Mouse (Mus musculus) kidney, postnatal 4 days (tissue): ENCODE data around the gene Scin.
"Not testable (repeated sequence)": the region's sequence is repeated elsewhere in the genome, so short reads cannot be mapped to it uniquely, and the experiment has no call there.

Experiments
- DNase-seq, 2 experiments: peaks; one replicate each; pipeline ENCODE4 v3.0.0; 2021; ENCODE audit warnings: mixed read lengths in 2 of 2

Gene Scin

DNA sequence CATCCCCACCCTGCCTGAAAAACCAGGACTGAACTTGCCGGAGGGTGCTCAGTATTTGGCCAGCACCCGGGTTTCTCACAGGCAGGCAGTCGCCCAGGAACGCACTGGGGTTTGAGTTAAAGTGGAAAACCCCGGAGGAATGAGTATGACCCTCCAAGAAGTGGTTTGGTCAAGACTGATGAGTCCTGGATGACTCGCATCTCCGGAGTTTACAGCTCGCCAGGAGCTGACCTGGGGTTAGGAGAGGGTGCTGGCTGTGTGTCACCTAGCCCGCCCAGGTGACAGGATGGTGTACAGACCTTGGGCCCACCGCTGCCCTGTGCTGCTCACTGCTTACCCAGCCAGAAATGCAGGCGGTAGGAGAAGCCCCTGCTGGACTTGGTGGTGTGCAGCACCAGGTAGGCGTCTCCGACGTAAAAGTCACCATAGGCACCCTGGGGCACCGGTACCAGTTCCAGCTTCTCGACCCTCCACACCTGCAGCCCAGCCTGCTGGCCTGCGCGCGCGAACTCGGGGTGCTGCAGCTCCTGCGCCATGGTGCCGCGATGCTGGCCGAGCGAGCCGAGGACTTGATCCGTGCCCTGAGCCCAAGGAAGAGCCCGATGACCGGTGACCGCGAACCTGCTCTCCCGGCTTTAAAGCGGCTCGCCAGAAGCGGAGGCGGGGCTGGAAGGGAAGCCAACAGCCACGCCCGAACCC, at the start of gene Scin:
Gene Scin, minus strand, starts transcription at position 656 of the 699 bp plus-strand sequence.
- peak; percentile 56 to 71 for DNase-seq

DNA sequence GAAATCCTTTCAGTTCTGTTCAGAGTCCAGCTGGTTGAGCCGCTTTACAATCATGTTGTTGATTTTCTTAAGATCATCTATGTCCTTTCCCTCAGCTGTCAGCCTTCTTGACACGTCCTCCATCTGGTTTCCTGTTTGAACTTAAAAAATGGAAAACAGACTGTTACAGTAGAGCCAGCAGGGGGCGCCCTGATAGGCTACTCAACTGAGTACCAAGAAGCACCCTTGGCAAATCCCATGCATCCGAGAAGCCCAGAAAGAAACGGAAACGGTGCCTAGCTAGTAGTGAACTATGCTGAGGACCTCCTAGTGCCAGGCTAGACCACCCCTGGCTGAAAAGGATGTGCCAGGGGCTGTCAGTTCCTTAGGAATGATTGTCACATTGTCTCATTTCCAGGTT, 43.1 kb upstream of the Scin start:
- DNase-seq = peak; percentile 43 to 53

DNA sequence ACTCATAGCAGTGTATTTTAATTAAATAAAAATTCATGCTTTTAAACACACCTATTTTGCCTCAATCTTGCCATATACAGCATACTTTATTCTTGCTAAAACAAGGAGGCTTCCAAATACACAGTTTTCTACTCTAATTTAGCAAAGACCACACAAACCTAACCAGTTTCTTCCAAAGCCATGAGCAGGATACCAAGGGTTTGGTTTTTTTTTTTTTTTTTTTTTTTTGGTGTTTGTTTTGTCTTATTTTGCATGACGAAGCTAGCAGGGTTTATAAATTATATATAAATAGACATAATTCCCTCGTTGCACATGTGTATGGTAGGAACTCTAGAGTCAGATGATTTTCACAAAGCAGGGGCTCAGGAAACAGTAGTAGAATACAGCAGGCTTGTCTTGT, 42.1 kb upstream of the Scin start:
- DNase-seq = no peak

DNA sequence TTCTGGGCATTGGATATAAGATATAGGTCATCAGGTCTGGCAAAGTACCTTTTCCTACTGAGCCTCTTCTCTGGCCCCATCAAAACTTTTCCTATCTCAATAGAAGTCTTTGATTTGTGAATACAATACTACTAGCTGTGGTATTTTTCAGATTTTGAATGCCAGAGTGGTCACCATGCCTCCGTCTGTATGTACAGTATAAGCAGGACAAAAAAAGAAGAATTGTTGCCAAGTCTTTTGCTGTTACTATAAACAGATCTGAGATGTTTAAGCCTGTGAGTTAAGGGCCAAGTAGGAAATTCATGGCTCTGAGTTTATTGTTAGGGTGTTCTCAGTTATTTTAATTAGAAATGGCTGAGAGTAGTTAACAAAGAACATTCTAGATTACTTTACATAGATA, 41.1 kb upstream of the Scin start:
- not testable (repeated sequence) for DNase-seq

DNA sequence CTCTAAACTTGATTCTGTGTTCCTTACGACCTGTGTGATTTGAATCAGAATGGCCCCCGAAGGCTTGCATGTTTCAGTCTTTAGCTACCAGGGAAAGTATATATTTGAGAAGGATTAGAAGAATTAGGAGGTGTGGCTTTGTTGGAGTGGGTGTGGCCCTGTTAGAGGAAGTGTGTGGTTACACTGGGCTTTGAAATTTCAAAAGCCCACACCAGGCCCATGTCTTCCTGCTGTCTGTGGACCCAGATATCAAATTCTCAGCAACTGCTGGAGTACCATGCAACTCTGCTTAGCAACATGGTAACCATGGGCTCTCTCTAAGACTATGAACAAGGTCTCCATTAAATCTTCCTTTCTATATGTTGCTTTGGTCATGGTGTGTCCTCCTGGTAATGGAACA, 37.6 kb upstream of the Scin start:
- no peak for DNase-seq

DNA sequence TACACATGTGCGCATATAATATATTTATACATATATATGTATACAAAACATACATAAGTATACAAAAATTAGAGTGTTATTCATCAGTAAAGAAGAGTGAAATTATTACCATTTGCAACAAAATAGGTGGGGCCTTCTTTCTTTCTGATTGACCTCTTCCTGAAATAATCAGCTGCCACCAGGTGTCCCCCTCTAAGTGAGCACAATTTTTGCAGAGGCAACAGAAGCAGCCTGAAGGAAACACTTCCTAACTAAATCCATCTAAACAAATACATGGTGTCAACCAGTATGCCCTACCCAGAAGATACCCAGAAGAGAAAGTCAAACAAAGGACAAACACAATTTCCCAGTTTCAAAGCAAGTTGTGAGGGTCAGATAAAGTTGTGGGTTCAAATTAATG, 35.6 kb upstream of the Scin start:
- DNase-seq = no peak

DNA sequence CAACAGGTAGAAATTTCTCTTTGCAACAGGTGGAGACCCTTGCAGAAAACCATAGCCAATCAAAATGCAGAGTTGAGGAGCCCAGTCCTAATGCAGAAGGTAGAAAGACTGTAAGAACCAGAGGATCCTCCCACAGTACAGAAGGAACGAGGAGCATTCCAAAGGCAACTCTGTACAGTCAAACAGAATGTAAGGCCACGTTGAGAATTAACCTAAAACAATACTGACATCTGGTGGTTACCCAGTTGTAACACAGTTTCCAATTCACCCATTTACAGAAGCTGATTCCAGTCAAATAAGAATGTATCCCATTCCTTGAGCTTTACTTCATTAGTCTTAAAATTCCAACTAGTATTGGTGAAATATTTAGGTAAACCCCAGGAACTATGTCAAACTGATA, 30.6 kb upstream of the Scin start:
- DNase-seq = no peak

DNA sequence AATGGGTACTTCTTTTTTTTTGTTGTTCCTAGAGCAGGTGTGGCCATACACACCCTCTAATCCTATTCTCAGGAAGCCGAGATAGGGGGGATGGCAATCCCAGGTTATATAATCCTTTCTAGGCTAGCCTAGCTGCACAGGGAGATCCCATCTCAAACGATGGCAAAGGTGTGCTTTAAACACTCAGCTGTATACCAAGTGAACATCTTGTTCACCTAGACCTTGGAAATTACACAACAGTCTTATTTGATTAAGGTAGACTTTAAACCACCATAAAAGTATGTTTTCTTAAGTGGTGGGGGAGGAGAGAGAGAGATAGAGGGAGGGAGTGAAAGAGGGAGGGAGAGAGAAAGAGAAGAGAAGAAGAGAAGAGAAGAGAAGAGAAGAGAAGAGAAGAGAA, 26.7 kb upstream of the Scin start:
- DNase-seq = no peak

DNA sequence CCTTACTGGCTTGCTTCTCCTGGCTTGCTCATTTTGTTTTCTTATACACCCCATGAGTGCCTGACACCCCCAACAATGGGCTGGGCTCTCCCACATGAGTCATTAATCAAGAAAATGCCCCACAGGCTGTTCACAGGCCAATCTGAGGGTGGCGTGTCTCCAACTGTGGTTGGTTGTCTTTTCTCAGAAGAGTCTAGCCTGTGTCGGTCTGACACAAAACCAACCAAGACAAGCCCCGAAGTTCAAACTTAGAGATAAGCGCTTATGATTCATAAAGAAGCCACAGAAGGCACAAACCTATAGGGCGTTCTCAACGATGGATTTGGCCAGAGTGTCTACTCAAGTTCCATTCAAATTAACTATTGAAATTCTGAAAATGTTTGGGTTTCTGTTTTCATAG, 20.2 kb upstream of the Scin start:
- no peak for DNase-seq

DNA sequence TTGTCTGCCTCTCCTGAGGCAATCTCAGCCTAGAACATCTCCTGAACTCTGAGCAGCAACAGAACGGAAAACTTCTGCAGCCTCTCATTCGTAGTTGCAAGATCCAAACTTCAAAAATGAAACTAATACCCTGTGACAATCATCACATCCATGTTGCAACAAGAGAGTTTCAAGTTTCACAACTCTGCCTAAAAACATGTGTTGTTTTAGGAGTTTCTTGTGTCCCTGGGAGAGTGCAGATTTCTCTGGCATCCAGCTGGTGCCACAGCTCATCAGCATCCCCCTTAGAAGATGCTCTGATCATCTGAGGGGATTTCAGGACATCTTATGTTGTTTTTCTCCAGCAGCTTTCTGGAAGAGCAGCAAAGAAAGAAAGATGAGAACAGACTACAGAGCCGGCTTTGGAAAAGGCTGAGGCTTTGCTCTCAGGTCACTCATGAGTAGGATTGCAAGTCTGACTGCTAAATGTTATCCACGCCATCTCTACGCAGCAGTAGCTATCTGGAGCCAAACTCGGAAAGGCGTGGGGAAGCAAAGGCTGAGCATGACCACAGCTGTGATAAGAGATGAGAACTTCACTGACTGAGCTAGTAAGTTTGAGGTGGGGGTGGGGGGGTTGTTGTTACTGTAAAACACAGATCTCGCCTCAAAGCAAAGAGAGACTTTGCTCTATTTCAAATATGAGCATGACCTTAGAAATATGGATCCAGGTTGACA, 18.5 kb upstream of the Scin start:
- DNase-seq = no peak

DNA sequence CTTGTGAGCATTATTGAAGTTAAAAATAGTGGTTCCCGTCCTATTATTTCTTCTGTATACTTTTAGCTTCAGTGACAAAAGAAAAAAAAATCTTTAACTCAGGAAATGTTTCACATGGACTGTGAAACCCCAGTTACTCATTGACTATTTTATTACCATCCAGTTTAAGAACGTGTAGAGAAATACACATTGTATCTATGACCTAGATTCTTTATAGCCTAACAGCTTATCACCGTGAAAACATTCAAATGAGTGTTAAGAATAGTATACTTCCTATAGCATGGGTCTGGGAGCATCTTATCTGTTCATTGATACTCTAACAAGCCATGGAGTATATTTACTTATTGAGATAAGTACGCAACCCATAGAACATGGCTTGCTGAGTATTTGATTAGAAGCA, 13.3 kb upstream of the Scin start:
- DNase-seq = no peak

DNA sequence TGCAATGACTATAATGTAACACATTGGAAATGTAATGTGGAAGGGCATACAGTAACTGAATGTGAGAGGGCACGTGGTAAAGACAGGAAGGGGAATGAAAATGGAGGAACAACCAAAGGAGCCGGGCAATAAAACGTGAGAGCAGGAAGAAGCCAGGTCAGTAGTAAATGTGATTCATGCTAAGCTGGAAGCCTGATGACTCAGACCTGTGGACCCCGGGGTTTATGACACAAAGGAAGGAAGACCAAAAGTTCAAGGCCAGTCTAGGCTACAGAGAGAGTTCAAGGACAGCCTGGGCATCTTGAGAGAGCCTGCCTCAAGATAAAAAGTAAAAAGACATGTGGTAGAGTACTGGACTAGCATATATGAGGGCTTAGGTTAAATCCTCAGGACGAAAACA, 12.5 kb upstream of the Scin start:
- DNase-seq = no peak

DNA sequence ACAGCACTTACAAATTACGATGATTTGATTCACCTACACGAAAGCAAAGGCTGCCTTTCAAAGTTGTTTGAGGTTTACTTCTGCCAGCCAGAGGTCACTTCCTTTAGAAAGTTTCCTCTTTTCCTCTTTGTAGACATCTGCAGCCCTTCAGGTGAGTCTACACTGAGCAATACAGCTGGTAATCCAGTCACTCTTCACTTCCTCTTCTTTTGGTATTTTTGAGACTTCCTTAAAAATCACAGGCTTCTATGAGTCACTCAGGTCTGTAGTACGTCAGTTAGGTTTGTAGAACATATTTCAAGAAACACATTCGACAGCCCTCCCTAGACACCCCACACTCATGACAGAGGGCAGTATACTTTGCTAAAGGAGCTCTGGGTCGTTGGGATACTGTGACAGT, 6.7 kb upstream of the Scin start:
- no peak for DNase-seq

DNA sequence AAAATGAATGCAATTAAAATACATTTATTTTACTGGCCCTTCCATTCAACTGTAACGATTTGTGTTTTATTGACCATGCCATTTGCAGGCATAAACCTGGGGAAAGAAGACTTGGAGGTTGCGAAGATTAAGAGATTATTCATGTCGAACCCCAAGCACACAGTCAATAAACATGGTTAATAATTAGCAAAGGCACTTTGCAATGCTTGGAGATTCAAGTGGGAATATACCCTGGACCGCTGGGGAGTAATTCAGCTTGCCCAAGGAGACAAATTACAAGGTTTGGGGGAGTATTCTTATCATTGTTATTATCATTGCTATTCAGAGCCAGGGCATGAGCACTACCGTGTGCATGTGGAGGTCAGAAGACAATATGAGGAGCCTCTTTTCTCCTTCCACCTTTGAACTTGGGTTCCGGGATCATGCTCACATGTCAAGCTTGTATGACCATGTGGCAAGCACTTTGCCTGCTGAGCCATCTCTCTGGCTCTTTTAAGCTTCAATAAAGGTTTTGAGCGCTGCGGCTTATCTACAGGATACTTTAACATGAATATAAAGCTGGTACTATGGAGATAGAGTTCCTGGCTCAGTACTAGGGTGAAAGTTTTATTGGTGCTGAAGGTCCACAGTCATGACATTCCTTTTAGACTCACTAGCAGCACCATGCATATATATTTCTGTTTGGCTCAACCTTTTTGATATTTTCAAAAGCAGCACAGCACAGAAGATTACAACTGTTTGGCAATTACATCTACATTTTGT, 5.6 kb upstream of the Scin start:
- DNase-seq = no peak

DNA sequence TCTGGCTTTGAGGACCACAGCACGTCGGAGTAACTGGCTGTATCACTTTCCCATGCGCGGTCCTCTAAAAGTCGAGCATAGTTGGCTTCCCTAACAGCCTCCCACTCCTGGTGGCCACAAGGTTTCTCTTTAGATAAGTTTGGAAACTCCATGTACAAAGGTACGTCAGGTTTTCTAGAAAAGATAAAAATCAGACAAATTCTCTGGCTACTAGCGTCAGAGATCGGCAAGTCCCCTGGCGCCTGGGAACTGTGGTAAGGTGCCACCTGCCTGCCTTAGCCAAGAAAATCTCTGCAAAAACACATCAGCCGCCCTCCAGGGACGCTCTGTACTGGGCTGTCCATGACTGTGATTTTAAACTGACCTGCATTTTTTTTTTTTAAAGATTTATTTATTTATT, 501 bp upstream of the Scin start:
- DNase-seq = peak in 1 of 2 experiments; percentile 15

DNA sequence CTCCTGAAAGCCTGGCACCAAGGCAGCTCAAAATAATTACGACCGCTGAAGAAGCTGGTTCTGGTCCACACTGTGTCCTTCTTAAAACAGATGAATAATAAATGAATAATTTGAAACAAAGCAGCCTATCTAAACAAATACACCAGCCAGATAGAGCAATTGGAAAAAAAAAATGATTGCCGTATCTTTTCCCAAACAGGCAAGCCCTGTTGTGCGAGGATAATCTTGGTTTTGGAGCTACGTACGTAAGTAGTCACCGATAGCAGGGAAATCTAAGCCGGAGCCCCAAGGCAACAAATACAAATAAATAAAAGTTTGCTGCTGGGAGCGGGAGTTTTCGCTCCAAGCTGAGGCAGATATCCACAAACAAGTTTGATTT, 845 bp downstream of the Scin start:
- DNase-seq = no peak

DNA sequence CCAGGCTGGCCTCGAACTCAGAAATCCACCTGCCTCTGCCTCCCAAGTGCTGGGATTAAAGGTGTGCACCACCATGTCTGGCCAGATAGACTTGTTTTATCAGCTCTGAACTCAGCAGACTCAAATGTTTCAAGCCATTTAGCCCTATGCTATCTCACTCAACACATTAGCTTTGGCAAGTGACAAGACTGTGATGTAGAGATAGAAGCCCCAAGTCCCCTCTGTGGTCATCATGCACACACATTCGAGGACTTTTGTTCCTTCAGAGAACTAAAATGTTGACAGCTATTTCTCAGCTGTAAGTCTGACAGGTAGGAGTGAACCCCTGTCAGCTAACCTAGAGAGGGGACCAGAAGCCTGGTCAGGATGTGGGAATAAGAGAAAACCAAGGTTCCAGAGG, 15.2 kb downstream of the Scin start:
- DNase-seq = no peak

DNA sequence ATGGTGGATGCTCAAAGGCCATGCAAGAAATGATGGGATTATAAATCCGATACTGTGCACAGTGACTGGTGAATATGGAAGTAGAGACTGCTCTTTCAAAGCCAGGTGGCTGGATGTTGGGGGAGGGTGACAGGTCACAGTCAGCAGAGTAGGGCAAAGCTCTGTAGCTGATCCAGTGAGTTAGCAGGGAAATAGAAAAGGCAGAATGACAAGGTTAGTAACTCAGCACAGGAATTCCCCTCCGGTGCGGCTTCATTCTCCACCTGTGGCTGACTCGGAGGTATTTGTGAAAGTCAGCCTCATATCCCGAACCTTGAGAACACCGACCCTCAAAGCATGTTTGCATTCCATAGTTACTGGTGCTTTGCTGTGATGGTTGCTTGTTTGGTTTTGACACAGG, 17.0 kb downstream of the Scin start:
- DNase-seq = peak; percentile 16 to 51

DNA sequence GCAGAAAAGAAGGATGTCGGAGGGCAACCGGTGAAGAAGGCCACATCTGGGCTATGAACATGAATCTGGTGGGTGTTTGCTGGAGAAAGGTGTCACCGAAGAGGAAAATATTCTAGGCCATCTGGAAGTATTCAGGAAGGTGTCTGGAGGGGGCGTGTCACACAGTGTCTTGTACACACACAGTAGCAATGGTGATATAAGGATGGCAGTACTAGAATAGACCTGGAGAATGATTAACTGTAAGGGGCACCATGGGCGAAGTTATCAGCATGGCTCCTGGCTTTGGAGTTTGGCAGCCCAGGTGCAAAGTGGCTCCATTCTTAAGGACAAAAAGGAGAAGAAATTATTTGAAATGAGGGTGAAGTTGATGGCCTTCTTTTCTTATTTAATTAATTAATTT, 17.8 kb downstream of the Scin start:
- DNase-seq = no peak

DNA sequence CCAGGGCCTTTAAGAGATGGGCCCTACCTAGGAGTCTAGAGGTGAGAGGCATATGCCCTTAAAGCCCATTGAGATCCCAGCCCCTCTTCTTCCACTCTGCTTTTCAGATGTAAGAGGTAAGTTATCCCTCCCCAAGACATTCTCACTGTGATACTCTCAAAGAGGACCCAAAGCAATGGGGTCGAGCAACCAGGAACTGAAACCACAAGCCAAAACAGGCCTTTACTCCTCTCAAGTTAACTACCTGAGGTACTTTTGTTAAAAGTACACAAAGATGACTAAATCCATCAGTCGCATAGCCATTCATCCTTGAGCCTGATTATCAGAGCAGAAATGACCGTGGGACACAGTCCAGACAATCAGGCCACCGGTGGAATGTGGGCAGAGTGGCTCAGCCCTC, 19.1 kb downstream of the Scin start:
- DNase-seq = no peak

DNA sequence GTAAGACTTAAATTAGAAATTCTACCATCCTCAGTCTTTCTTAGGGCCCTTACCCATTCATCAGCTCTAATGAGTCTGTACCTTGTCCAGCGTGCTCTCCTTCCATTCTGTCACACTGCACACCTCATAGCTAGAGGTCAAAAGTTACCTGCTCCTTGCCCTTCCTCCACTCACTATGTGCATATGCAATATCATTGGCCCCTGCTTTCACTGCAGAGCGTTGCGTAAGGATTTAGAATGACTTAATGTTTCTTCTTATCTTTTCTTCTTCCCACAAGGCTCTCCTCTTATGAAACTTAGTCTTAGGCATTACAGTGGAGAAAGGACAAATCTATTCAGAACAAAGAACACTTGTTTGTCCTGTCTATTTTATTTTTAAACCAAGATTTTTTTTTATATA, 20.0 kb downstream of the Scin start:
- DNase-seq = no peak

DNA sequence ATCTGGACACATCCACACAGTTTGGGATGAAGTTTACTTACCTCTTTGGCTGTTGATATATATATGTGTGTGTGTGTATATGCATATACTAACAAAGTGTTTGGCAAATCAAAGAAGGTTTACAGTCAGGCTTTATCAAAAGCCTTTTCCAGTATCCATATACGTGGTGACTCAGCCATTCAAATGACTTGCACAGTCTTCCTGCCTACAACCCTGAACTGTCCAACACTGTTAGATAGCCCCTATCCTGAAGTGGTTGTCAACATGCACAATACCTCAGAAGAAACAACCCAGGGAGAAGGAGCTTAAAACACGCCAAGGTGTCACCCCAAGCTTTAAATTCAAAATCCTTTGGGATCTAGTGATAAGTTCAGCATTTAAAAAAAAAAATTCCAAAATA, 20.4 kb downstream of the Scin start:
- DNase-seq = no peak

DNA sequence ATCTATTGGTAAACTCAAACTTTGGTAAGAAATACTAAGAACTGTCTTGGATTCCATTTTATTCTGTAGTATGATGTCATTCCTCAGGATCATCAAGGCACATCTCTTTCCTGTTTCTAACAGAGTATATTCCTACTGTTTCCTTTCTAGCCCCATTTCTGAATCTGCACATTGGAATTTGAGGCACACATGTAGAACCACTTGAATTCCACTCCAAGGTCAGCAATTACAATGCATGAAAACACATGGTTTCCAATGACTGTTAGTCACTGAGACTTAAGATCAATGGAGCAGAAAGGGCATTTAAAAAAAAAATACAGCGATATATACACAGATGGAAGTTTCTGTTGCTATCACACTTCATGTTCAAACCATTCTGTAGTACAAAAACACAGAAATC, 24.8 kb downstream of the Scin start:
- DNase-seq = no peak

DNA sequence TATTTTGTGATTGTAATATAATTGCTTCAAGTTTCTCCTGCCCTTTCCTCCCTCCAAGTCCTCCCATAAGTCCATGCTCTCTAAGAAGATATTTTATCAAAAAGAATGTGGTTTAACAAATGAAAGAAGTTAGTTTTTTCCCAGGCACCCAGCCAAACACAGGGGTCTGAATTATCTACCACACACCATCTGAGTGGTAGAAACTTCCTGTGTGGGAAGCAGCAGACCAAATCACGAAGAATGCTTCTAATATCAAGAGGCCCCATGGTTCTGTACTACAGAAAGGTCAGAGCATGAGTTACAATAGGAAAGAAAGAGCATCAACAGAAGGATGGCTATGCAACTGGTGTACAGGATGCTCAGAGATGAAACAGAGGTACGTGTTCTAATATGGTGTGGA, 25.9 kb downstream of the Scin start:
- DNase-seq = no peak
